Mouse (Mus musculus) erythroblast, embryonic 14.5 days (primary cell): ENCODE measurements around the gene Hoxd10.

ENCODE experiments used
- GATA1 ChIP-seq: IDR thresholded peaks from 2 replicates; pipeline ENCODE4 v1.6.1; 2012; ENCODE audit warnings: low read length, inconsistent platforms, mixed read lengths
- TAL1 ChIP-seq: IDR thresholded peaks from 3 replicates; pipeline ENCODE4 v1.6.1; 2012; ENCODE audit warnings: low read length, inconsistent platforms, mixed read lengths

DNA sequence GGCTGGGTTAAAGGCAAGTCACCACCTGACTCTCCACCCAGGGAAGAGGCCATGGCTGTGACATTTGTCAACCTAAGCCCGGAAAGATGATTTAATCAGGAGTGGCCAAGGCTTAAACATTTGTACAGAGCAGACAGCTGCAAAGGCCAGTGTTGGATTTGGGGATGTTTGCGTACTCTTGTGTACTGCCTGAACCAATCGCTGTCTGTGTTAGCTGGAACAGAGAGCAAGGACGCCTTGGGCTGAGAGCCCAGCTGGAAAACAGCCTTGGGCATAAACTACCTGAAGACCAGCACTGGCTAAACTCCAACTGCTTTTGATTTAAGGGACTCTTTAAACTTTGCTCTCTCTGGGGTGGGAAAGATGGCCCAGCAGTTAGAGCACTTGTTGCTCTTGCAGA, 17.0 kb downstream of the Hoxd10 start:
- TF ChIP-seq GATA1: no peak
- TF ChIP-seq TAL1: no peak
